Mouse (Mus musculus) cerebellum, adult 9-10 months (tissue): ENCODE results near the gene Slc16a6.

ENCODE experiments used
- DNase-seq: peaks from one replicate; pipeline ENCODE4 v3.0.0; 2022

The Slc16a6 gene

GRCm38 (mm10) chr11:109443468-109444263 is 29.7 kb downstream of the Slc16a6 start:
- no peak for DNase-seq

GRCm38 (mm10) chr11:109442166-109442730 is 31.1 kb downstream of the Slc16a6 start:
- DNase-seq, result no peak

GRCm38 (mm10) chr11:109441119-109441518 is 32.3 kb downstream of the Slc16a6 start:
- DNase-seq, result no peak

GRCm38 (mm10) chr11:109440641-109441040 is 32.8 kb downstream of the Slc16a6 start:
- no peak for DNase-seq

GRCm38 (mm10) chr11:109439829-109440340 is 33.5 kb downstream of the Slc16a6 start:
- DNase-seq, result peak; percentile 70

- DNase-seq, result no peak
These were observed 34.2 kb downstream of the Slc16a6 start for GRCm38 (mm10) chr11:109439209-109439608.

- no peak for DNase-seq
These were observed 36.5 kb downstream of the Slc16a6 start for GRCm38 (mm10) chr11:109436889-109437288.

- DNase-seq, result no peak
These were observed 39.1 kb downstream of the Slc16a6 start for GRCm38 (mm10) chr11:109434233-109434798.

- no peak for DNase-seq
These were observed 46.0 kb downstream of the Slc16a6 start for GRCm38 (mm10) chr11:109427353-109427752.

GRCm38 (mm10) chr11:109426272-109426586 is 47.2 kb downstream of the Slc16a6 start:
- DNase-seq, result no peak

- DNase-seq, result peak; percentile 100
These were observed 47.8 kb downstream of the Slc16a6 start, which contains the start of gene Amz2 for GRCm38 (mm10) chr11:109425392-109426271. Gene Amz2, plus strand, starts transcription at chr11:109425946.

GRCm38 (mm10) chr11:109423294-109423693 is 50.1 kb downstream of the Slc16a6 start:
- no peak for DNase-seq

GRCm38 (mm10) chr11:109422263-109422662 is 51.1 kb downstream of the Slc16a6 start:
- no peak for DNase-seq

GRCm38 (mm10) chr11:109421205-109421604 is 52.2 kb downstream of the Slc16a6 start:
- no peak for DNase-seq

GRCm38 (mm10) chr11:109420567-109420962 is 52.8 kb downstream of the Slc16a6 start:
- DNase-seq, result no peak

- no peak for DNase-seq
These were observed 53.3 kb downstream of the Slc16a6 start for GRCm38 (mm10) chr11:109419961-109420566.

GRCm38 (mm10) chr11:109419461-109419860 is 53.9 kb downstream of the Slc16a6 start:
- no peak for DNase-seq

GRCm38 (mm10) chr11:109417472-109418040 is 55.8 kb downstream of the Slc16a6 start:
- no peak for DNase-seq

- DNase-seq, result no peak
These were observed 56.5 kb downstream of the Slc16a6 start for GRCm38 (mm10) chr11:109416709-109417420.

- no peak for DNase-seq
These were observed 58.6 kb downstream of the Slc16a6 start for GRCm38 (mm10) chr11:109414802-109415201.

- DNase-seq, result no peak
These were observed 59.8 kb downstream of the Slc16a6 start, which contains the start of gene 9930022D16Rik for GRCm38 (mm10) chr11:109413617-109414016. Gene 9930022D16Rik, plus strand, starts transcription at chr11:109413917.
